Mouse (Mus musculus) brain, embryonic 14.5 days (tissue): ENCODE measurements at regions not wholly inside any gene's neighbourhood (a gene's known extent, or its start where the extent isn't known, plus 50 kb on each side); places are given as distances from the start of the nearest gene placed in this dataset.

Experiments
- CTCF ChIP-seq: fragments of 200-500 bp; IDR thresholded peaks from 2 replicates; pipeline ENCODE4 v1.5.1; 2012; ENCODE audit warnings: inconsistent platforms, mild to moderate bottlenecking, moderate library complexity, borderline replicate concordance; ENCODE audit not compliant: insufficient read depth, insufficient read length; ENCODE audit errors: extremely low read depth
- POLR2A ChIP-seq: fragments of 200-500 bp; IDR thresholded peaks from 2 replicates; pipeline ENCODE4 v1.6.1; 2012; ENCODE audit warnings: mild to moderate bottlenecking, inconsistent platforms, borderline replicate concordance; ENCODE audit not compliant: poor library complexity, insufficient read depth, insufficient read length, severe bottlenecking; ENCODE audit errors: extremely low read depth

DNA sequence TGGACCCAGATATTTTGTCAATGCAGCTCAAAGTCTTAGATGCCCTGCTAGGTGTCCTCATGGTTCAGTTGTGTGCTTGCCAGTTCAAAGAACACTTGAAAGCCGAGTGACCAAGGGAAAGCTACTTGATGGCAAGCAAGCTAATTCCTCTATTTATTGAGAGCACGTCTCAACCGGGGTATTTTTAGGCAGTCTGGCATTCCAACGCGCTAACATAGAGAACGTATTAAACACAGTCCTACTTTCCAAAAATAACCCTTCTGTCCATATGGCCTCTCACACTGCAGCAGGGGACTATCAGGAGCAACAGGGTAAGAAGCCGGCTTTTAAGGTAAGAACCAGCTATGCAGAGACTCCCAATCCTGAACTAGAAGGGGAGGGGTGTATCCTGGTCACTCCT is 128.1 kb upstream of the Fam19a5 start:
- no peak for TF ChIP-seq POLR2A
- no peak for TF ChIP-seq CTCF
